ENCODE assay signal across 22 mouse cellular contexts in genomic region chr5:102563971-102564370, GRCm38 (mm10).
DNase-seq lines count a peak whose midpoint lies in the region; ATAC-seq and TF ChIP-seq lines count a peak whose summit lies in the region.
"Had no signal": no experiment of that assay in that cellular context is flagged by ENCODE, and none has a peak within 500 bp of the region (broad histone marks: within the 10 kb centered on the region; RNA-seq: fewer than 3 reads in every experiment).

No protein-coding gene starts in this region.

- H3K27ac ChIP-seq in liver, adult 2 months (replicated peaks; ENCODE audit: insufficient read depth, low read depth, low read length): no peak overlapping the region
- H3K27ac ChIP-seq in liver, embryonic 12.5 days: no peak overlapping the region
- peak overlapping the region; percentile 62; the same call in 1 of the 2 replicates for H3K27ac ChIP-seq in brown adipose tissue, adult 24 weeks (replicated peaks; ENCODE audit: low read depth, low read length)
- H3K27ac ChIP-seq in heart, embryonic 10.5 days: no peak overlapping the region

- no peak for TF ChIP-seq CTCF in liver, adult 2 months (IDR thresholded peaks at IDR 0.05; ENCODE audit: low read depth, low read length)

- no peaks in the 10 kb centered on the region for H3K36me3 ChIP-seq in liver, adult 2 months (ENCODE audit: control insufficient read depth, insufficient read depth, low read length)
- H3K36me3 ChIP-seq in liver, embryonic 12.5 days: no peaks in the 10 kb centered on the region
- H3K36me3 ChIP-seq in heart, embryonic 10.5 days: no peaks in the 10 kb centered on the region
- H3K36me3 ChIP-seq: G1E had no signal

- WGBS in liver, adult 2 months: 19% methylated on average over 4 of the region's 4 CpGs
- 61% methylated on average over 4 of the region's 4 CpGs for WGBS in liver, embryonic 12.5 days (ENCODE audit: insufficient replicate concordance)
- 66% methylated on average over 4 of the region's 4 CpGs for WGBS in heart, embryonic 10.5 days

- no peak overlapping the region for H3K4me3 ChIP-seq in liver, adult 2 months (ENCODE audit: insufficient read depth, low read depth, low read length)
- no peak overlapping the region for H3K4me3 ChIP-seq in liver, embryonic 12.5 days
- no peak overlapping the region for H3K4me3 ChIP-seq in brown adipose tissue, adult 24 weeks (ENCODE audit: insufficient read depth, low read depth, low read length)
- no peak overlapping the region for H3K4me3 ChIP-seq in heart, embryonic 10.5 days

- H3K9ac ChIP-seq in liver, adult 2 months (ENCODE audit: low read depth, low read length): no peak overlapping the region
- H3K9ac ChIP-seq in liver, embryonic 12.5 days: no peak overlapping the region

- H3K4me1 ChIP-seq in liver, adult 2 months (ENCODE audit: control insufficient read depth, insufficient read depth, low read length): peaks cover 4% of the 10 kb centered on the region; the same call in 1 of the 2 replicates
- H3K4me1 ChIP-seq in liver, embryonic 12.5 days: no peaks in the 10 kb centered on the region
- peaks cover 4% of the 10 kb centered on the region for H3K4me1 ChIP-seq in brown adipose tissue, adult 24 weeks (ENCODE audit: control insufficient read depth, insufficient read depth, insufficient read length, low read length)
- H3K4me1 ChIP-seq in heart, embryonic 10.5 days: no peaks in the 10 kb centered on the region

- intact Hi-C loops in heart, postnatal 10 days (cut with DNase I): no loop called here

- H3K79me2 ChIP-seq in liver, adult 2 months (ENCODE audit: control insufficient read depth, insufficient read depth, low read length): no peaks in the 10 kb centered on the region; the same call in 1 of the 2 replicates

- no peaks in the 10 kb centered on the region for H3K9me3 ChIP-seq in liver, embryonic 12.5 days (replicated peaks)
- H3K9me3 ChIP-seq in heart, embryonic 10.5 days: no peaks in the 10 kb centered on the region

- TF ChIP-seq POLR2A in liver, adult 2 months (IDR thresholded peaks at IDR 0.05; ENCODE audit: extremely low read depth, insufficient read depth, low read length): no peak

- ATAC-seq in liver, embryonic 12.5 days: no peak
- ATAC-seq: activated CD4-positive, CD25-positive, alpha-beta regulatory T cell, adult 4 months; CD4-positive, CD25-positive, alpha-beta regulatory T cell, adult 4 months; Patski had no signal

- no peaks in the 10 kb centered on the region for H3K27me3 ChIP-seq in liver, adult 2 months (ENCODE audit: control insufficient read depth, insufficient read depth, low read length)
- H3K27me3 ChIP-seq in liver, embryonic 12.5 days (replicated peaks): no peaks in the 10 kb centered on the region
- no peaks in the 10 kb centered on the region for H3K27me3 ChIP-seq in heart, embryonic 10.5 days (ENCODE audit: insufficient read depth, poor library complexity, severe bottlenecking)
- H3K27me3 ChIP-seq: CH12.LX had no signal

- H3K4me2 ChIP-seq in liver, embryonic 12.5 days: no peak overlapping the region

- DNase-seq in liver, adult 2 months (ENCODE audit: extremely low read depth, low read depth, low spot score): peak; percentile 92
- DNase-seq in fat pad, adult 2 months (ENCODE audit: extremely low read depth, low read depth, low spot score): peak; percentile 99
- no peak for DNase-seq in heart, embryonic 10.5 days (ENCODE audit: low spot score)
- DNase-seq in heart, postnatal 10 days: no peak
- DNase-seq: adrenal gland, adult 2 months; adrenal gland, adult 8-10 months; adrenal gland, postnatal 10 days; adrenal gland, postnatal 14 days; adrenal gland, postnatal 25 days; adrenal gland, postnatal 36 days; B cell, adult 2 months; cerebellum, adult 11 months; cerebellum, adult 11-12 months; cerebellum, adult 18-20 months; cerebellum, adult 2 months had no signal

Comparison
In these comparisons a context has a peak if more than half of its experiments do, and no peak if none do; other contexts are left out.
1. DNase-seq: peak in liver, adult 2 months (single experiment) and fat pad, adult 2 months (single experiment); none in heart, embryonic 10.5 days (single experiment) and heart, postnatal 10 days (0 of 2).